Mouse (Mus musculus): ENCODE measurements around the gene Sinhcaf. TPM values are rescaled to one million over a fixed set of nuclear protein-coding genes. Genes with fewer than 3 reads are reported as not detected.
A peak's percentile ranks its signal among the peaks of the same experiment; 100 is the strongest.
"Not testable (repeated sequence)": the region's sequence is repeated elsewhere in the genome, so short reads cannot be mapped to it uniquely, and the experiment has no call there.

Sinhcaf gene
- total RNA-seq, 2 experiments from 2014 or later, result 43.3 to 97.8 TPM

- ATAC-seq (replicated peaks; ENCODE audit: poor library complexity), result peak; percentile 1
Measured at GRCm38 (mm10) chr6:148946881-148947405, 676 bp upstream of the Sinhcaf start.

DNA sequence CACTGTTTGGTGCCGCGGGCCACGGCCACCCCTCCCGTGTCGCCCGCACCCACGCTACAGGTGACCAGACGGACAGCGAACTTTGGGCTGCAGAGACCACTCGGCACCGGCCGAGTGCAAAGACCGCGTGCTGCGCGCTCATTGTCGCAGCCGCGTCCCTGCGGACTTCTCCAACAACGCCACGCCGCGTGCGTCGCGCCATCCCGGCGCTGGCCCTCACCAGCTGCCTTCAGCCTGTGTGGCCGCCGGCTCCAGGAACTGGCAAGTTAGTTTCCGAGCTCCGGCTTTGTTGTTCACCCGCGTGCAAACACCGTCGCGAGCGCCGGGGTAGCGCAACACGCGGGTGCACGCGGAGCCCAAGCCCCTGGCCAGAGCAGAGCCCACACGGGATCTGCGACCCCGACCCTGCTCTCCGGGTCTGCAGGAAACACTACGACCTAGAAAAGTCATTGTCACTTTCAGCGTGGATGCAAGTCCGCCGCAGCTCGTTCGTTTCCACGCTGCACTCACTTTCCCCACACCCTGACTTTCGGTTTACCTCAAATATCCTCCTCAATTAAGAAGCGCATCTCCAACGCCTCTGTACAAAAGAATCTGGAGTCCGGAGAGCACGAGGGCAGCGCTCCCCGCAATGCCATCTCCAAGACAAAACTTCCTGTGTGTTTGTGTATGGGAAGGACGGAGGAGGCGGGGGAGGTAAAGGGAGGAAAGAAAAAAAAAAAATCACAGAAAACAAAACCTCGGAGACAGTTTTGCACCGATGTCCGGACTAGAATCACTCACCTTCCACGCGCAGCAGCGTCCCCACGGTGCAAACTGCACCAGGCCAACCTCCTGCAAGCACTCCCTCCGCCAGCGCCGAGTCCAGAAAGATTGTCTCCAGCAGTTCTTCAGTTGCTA is 508 bp downstream of the Sinhcaf start:
- ATAC-seq (replicated peaks; ENCODE audit: poor library complexity), result peak; percentile 22

- peak; percentile 38 for ATAC-seq (replicated peaks; ENCODE audit: poor library complexity)
Measured at GRCm38 (mm10) chr6:148944767-148945508, 1.3 kb downstream of the Sinhcaf start.

- ATAC-seq (replicated peaks; ENCODE audit: poor library complexity), result peak; percentile 2
Measured at GRCm38 (mm10) chr6:148944344-148944766, 1.9 kb downstream of the Sinhcaf start.

DNA sequence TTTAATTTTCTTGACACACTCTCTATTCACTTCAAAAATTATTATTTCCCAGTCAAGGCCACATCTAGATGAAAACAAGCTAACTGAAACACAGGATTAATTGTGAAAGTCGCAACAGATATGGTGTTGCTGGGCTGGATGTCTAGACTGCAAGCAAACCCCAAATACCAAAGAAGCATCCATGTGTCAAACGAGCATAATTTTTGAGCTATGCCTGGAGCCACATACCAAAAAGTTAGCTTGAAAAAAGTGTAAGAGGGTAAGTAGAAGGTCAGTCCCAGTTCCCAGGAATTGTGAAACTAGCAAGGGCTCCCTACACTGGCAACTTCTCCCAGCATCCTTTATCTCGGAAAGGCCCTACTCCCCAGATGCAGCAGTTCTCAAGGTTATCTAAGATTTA is 2.6 kb downstream of the Sinhcaf start:
- ATAC-seq (replicated peaks; ENCODE audit: poor library complexity), result no peak

- no peak for ATAC-seq (replicated peaks; ENCODE audit: poor library complexity)
Measured at GRCm38 (mm10) chr6:148942406-148942805, 3.9 kb downstream of the Sinhcaf start.

DNA sequence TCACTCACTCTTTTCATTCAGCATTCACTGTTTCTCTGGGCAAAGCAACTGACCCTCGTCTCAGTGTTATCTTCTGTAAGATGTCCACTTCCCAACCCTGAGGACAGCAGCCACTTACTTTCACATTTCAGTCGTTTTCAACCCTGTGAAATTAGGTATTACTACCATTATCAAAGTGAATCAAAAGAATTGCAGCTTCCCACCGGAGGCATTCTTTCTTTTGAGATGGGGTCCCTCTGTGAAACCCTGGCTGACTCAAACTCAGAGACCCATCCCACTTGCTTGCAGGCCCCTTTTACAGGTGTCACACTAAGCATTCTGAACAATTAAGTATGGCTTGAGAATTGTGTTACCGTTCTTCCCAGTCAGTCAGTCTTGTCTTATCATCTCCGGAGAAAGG is 4.4 kb downstream of the Sinhcaf start:
- ATAC-seq (replicated peaks; ENCODE audit: poor library complexity), result no peak

GRCm38 (mm10) chr6:148940383-148940782 is 5.9 kb downstream of the Sinhcaf start:
- peak; percentile 49 for ATAC-seq (replicated peaks; ENCODE audit: poor library complexity)

DNA sequence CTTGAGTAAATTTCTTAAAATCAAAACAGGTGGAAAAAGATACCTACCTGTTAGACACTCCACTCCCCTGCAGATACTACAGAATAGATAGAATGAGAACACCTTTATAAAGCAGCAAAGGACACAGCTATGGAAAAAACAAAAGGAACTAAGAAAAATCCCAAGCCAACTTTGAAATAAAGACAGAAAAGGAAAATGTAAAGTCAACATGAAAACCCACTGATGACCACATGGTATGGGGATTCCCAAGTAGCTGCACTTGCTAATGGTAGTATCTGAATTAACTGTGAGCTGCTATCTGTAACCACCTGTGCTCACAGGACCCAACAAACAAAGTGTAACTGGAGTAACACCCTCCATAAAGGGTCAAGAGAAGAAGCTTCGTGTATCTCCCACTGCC is 8.6 kb downstream of the Sinhcaf start:
- ATAC-seq (replicated peaks; ENCODE audit: poor library complexity), result no peak

- peak; percentile 15; the same call in 1 of the 2 replicates for ATAC-seq (replicated peaks; ENCODE audit: poor library complexity)
Measured at GRCm38 (mm10) chr6:148934961-148935590, 11.2 kb downstream of the Sinhcaf start.

- ATAC-seq (replicated peaks; ENCODE audit: poor library complexity), result peak; percentile 62
Measured at GRCm38 (mm10) chr6:148931281-148931680, 15.0 kb downstream of the Sinhcaf start.

GRCm38 (mm10) chr6:148918841-148919398 is 27.3 kb downstream of the Sinhcaf start:
- no peak for ATAC-seq (replicated peaks; ENCODE audit: poor library complexity)

DNA sequence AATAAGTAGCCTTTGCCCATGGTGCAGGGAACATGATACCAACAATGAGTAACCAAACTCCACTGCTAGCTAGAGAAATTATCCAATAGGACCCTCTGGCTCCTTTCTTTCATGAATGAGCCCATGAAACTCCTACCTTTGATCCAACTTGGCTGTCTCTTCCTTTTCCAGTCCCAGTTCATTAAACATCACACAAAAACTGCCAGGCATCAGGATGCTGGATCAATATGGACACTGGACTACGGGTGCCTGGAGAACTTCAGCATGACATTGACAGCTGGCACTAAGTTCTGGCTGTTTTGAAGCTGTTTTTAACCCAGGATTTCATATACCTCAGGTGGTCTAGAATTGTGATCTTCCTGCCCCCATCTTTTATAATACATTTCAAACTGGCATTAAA is 28.6 kb downstream of the Sinhcaf start:
- no peak for ATAC-seq (replicated peaks; ENCODE audit: poor library complexity)

GRCm38 (mm10) chr6:148916817-148917216 is 29.4 kb downstream of the Sinhcaf start:
- ATAC-seq (replicated peaks; ENCODE audit: poor library complexity), result peak; percentile 62

DNA sequence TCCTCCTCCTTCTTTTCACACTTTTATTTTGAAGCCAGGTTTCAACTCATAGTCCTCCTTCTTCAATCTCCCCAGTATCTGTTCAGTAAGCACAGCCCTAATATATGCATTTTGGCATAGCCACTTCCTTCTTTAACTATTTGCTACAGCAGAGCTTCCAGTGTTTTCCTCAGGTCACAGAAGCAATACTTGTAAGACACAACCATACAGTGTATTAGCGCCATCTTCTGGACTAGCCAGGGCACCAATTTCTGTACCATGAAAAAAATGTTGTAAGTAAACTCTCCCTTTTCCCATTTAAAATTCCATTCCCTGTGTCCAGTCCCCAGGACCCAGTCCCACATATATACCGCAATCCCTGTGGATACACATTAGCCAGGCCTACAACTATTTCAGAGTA is 32.3 kb downstream of the Sinhcaf start:
- peak; percentile 93 for ATAC-seq (replicated peaks; ENCODE audit: poor library complexity)

- ATAC-seq (replicated peaks; ENCODE audit: poor library complexity), result not testable (repeated sequence)
Measured at GRCm38 (mm10) chr6:148911906-148912305, 34.4 kb downstream of the Sinhcaf start.

DNA sequence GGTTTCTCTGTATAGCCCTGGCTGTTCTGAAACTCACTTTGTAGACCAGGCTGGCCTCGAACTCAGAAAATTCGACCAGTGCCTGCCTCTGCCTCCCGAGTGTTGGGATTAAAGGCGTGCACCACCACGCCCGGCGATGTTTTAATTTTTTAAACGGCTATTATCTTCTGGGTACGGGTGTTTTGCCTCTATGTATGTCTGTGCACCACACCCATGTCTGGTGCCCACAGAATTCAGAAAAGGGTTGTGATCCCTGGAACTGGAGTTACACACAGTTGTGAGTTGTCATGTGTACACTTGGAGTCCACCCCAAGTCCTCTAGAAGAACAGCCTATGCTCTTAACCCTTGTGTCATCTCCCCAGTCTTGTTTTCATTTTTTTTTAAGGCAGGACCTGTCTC is 39.3 kb downstream of the Sinhcaf start:
- ATAC-seq (replicated peaks; ENCODE audit: poor library complexity), result no peak

DNA sequence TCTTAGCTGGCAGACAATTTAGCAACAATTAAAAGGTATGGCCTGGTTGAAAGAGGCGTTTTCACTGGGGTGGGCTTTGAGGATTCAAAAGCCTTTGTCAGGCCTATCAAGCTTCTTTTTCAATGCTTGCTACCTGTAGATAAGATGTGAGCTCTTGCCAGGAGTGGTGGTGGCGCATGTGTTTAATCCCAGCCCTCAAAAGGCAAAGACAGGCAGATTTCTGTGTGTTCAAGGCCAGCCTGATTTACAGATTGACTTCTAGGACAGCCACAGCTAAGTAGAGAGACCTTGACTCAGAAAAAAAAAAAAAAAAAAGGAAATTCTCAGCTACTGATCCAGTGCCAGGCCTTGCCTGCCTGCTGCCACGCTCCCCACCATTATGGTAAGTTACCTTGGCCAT is 43.5 kb downstream of the Sinhcaf start:
- ATAC-seq (replicated peaks; ENCODE audit: poor library complexity), result peak; percentile 20; the same call in 1 of the 2 replicates

DNA sequence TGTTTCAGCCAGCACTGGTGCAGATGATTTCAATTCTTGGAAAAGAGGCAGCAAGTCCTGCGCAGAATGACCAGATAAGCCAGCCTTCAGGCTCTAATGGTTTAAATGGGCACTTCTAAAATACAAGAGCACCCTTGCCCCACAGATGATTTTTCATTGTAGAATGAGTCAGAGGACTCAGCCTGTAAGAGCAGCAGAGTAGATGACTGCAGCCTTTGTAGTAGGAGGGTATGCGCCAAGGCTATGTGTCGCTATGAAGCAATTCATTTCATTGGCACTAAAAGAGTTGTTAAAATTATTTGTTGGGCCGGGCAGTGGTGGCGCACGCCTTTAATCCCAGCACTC is 49.8 kb downstream of the Sinhcaf start:
- peak; percentile 16 for ATAC-seq (replicated peaks; ENCODE audit: poor library complexity)

- ATAC-seq (replicated peaks; ENCODE audit: poor library complexity), result peak; percentile 86
Measured at GRCm38 (mm10) chr6:148895773-148896506, 50.3 kb downstream of the Sinhcaf start, which contains the start of gene Caprin2. Gene Caprin2, minus strand, starts transcription at chr6:148896237.

Measured in megakaryocyte progenitor cell, adult 5-6 weeks (primary cell).